Mouse (Mus musculus) cortical plate, adult 2 months (tissue): ENCODE results near the gene Actg2.

ENCODE experiments used
- CTCF ChIP-seq: fragments of 200-500 bp; IDR thresholded peaks from 2 replicates; pipeline ENCODE4 v1.5.1; 2011; ENCODE audit warnings: mild to moderate bottlenecking, control low read depth, low read length; ENCODE audit not compliant: insufficient read depth; ENCODE audit errors: extremely low read depth
- POLR2A ChIP-seq: fragments of 200-500 bp; IDR thresholded peaks from 2 replicates; pipeline ENCODE4 v1.6.1; 2011; ENCODE audit warnings: mild to moderate bottlenecking, low read length, control low read depth; ENCODE audit not compliant: insufficient read depth; ENCODE audit errors: extremely low read depth

- TF ChIP-seq CTCF, result no peak
- TF ChIP-seq POLR2A, result no peak
These were observed at the start of gene Actg2 for GRCm38 (mm10) chr6:83536028-83536794.
